Mouse (Mus musculus): Measurements from ENCODE around the gene Macf1.

GRCm38 (mm10) chr4:123732163-123732910, 48.2 kb upstream of the Macf1 start:
- TF ChIP-seq POLR2A (IDR thresholded peaks at IDR 0.05; ENCODE audit: insufficient read length, low read depth), result no peak
- TF ChIP-seq MYOG (IDR thresholded peaks at IDR 0.05; ENCODE audit: control insufficient read depth in 1 of 3, insufficient read depth in 1 of 3, insufficient read length in 2 of 3, low read depth in 2 of 3), result no peak
- no peak for TF ChIP-seq TCF12 (IDR thresholded peaks at IDR 0.05; ENCODE audit: insufficient read depth, poor library complexity, severe bottlenecking)
- TF ChIP-seq TCF3 (IDR thresholded peaks at IDR 0.05; ENCODE audit: insufficient read length, low read depth), result no peak
- peak; percentile 48 for TF ChIP-seq POLR2AphosphoS2 (IDR thresholded peaks at IDR 0.05; ENCODE audit: insufficient read length, low read depth)
- no peak for TF ChIP-seq USF1 (IDR thresholded peaks at IDR 0.05; ENCODE audit: low read depth)
- no peak for TF ChIP-seq SRF (IDR thresholded peaks at IDR 0.05; ENCODE audit: control insufficient read depth, insufficient read length, low read depth)
